Mouse (Mus musculus) limb, embryonic 15.5 days (tissue): ENCODE measurements at regions not wholly inside any gene's neighbourhood (a gene's known extent, or its start where the extent isn't known, plus 50 kb on each side); places are given as distances from the start of the nearest gene placed in this dataset.

ENCODE experiments used
- ATAC-seq: fragments of 200-750 bp; cut with Nextera tagmentation; 2 replicates; pipeline ENCODE4 v1.8.0; 2017; ENCODE audit warnings: low read depth, moderate TSS enrichment; ENCODE audit not compliant: insufficient number of reproducible peaks, low FRiP score, low TSS enrichment
- H3K27ac ChIP-seq: fragments of 300-500 bp; sonication (generic); 2 replicates; pipeline ENCODE4 v1.5.1; 2015; ENCODE audit warnings: moderate library complexity, mild to moderate bottlenecking, inconsistent platforms
- H3K27me3 ChIP-seq: fragments of 300-500 bp; sonication (generic); 2 replicates; pipeline ENCODE4 v1.6.1; 2015; ENCODE audit warnings: inconsistent platforms
- H3K36me3 ChIP-seq: fragments of 300-500 bp; sonication (generic); 2 replicates; pipeline ENCODE4 v1.6.1; 2015; ENCODE audit warnings: inconsistent platforms
- H3K4me1 ChIP-seq: fragments of 300-500 bp; sonication (generic); 2 replicates; pipeline ENCODE4 v1.6.1; 2015; ENCODE audit warnings: inconsistent platforms
- H3K4me2 ChIP-seq: fragments of 300-500 bp; sonication (generic); 2 replicates; pipeline ENCODE4 v1.6.1; 2015; ENCODE audit warnings: mild to moderate bottlenecking, inconsistent platforms
- H3K4me3 ChIP-seq: fragments of 300-500 bp; sonication (generic); 2 replicates; pipeline ENCODE4 v1.5.1; 2015; ENCODE audit warnings: mild to moderate bottlenecking, inconsistent platforms
- H3K9ac ChIP-seq: fragments of 300-500 bp; sonication (generic); 2 replicates; pipeline ENCODE4 v1.6.1; 2015; ENCODE audit warnings: inconsistent platforms
- H3K9me3 ChIP-seq: fragments of 300-500 bp; sonication (generic); 2 replicates; pipeline ENCODE4 v1.6.1; 2016; ENCODE audit warnings: inconsistent platforms
- WGBS: fragments of 180-500 bp; shearing (Covaris S2); methylation state at CpG from one replicate; pipeline ENCODE4 v1.1.7; 2015; 5-methylcytosine and 5-hydroxymethylcytosine counted together

DNA sequence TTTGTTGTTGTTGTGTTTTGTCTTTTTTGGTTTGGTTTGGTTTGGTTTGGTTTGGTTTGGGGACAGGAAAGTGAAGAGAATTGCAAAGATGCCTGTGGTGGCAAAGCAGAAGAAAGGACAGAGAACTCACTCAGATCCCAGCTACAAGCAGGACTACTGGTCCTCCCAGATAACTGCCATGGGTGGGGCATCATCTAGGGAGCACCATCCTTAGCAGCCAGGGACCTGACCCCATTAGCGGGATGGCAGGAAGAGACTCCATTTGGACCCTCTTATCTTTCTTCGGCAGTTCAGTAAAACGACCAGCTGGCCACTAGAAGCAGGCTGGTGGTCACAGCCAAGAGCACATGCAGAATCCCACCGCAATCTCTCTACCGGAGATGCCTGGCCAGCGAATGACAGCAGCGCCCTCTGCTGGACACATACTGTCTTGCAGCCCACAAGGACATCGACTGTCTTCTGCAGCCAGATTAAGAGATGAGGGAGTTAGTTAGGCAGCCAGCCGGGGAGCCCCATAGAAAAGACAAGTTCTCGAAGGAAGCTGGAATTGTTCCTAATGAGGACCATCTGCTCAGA, 119.8 kb downstream of the Gm9195 start:
- Histone ChIP-seq H3K27ac (no peak overlapping the region), H3K36me3 (no peaks in the 10 kb centered on the region), H3K4me3 (no peak overlapping the region), H3K9ac (no peak overlapping the region), H3K9me3 (no peaks in the 10 kb centered on the region), H3K4me1 (no peaks in the 10 kb centered on the region), H3K27me3 (no peaks in the 10 kb centered on the region), H3K4me2 (0 out of 2 replicates have a peak overlapping the region, but pooled peaks have one; percentile 17)
- WGBS: 8% methylated on average over 10 of the region's 10 CpGs
- ATAC-seq: no peak

DNA sequence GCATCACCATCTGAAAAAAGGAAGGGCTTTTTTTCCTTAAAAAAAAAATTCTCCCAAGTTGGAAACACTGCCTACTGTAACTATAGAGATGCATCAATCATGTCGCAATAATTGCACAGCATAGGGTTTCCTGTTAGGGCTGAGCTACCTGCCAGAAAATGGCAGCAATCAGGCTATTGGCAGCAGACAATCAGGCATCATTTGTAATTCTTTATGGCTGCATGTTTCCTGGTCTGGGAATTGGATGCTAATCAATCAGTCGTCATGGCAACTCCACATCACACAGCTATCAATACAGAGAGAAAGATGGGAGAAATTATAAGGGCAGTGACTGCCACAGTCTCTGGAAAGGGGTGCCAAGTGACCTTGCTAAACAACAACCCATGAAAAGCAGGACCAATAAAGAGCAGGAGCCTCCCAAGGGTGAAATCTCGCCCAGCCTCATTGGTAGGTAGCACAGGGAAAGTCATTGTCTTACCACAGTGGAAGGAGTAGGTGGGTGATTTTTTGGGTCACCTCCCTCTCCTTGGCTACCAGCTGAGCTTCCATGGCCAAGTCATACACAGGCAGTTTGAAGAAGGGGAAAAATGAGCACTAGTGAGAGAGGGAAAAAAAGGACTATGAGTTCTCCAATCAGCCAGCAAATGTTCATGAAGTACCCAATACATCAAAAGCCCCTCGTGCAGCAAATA, 130.7 kb downstream of the Gm9195 start:
- WGBS: 77% methylated on average over 4 of the region's 4 CpGs
- Histone ChIP-seq H3K36me3 (no peaks in the 10 kb centered on the region), H3K27me3 (no peaks in the 10 kb centered on the region), H3K4me1 (no peaks in the 10 kb centered on the region), H3K9ac (no peak overlapping the region), H3K4me2 (no peak overlapping the region), H3K9me3 (no peaks in the 10 kb centered on the region), H3K27ac (no peak overlapping the region), H3K4me3 (no peak overlapping the region)
- no peak for ATAC-seq

DNA sequence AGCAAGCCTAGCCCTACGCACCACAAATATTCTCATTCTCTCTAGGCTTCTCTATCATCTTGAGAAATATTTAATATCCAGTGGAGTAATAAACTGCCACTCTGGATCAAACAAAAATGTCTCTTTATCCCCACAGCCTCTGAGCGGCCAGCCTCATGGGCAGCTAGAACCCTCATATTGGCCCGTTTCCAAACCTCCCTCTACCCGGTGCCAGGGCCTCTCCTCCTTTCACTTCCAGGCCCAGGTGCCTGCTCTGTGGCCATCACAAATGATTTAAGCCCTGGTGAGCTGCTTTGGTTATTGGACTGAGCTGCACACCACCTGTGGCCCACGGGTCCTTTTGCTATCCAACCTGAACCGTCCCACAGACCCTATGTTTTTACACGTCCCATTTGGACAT, 131.5 kb downstream of the Gm9195 start:
- H3K9ac ChIP-seq: no peak overlapping the region

DNA sequence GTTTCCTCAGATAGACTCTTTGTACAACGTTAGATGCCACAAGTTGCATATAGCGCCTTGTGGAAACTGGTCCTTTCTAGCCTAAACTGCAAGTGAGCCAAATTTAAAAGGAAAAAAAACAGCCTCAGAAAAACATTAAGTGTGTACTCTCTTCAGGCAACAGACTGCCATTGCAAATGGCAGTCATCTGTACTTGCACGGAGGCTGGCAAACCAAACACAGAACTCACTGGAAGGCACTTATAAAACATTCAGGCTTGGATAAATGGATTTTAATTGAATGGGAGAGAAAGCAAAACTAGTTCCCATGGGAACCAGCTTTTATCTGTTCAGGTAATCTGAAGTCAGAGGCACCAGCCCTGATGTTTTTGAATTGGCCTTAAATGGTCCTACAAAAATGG, 133.7 kb downstream of the Gm9195 start:
- 81% methylated on average over 3 of the region's 3 CpGs for WGBS
- no peaks in the 10 kb centered on the region for H3K9me3 ChIP-seq
- H3K4me2 ChIP-seq: no peak overlapping the region
- no peaks in the 10 kb centered on the region for H3K27me3 ChIP-seq
- no peak overlapping the region for H3K27ac ChIP-seq
- ATAC-seq: no peak
- H3K36me3 ChIP-seq: no peaks in the 10 kb centered on the region
- H3K4me1 ChIP-seq: no peaks in the 10 kb centered on the region
- no peak overlapping the region for H3K9ac ChIP-seq
- H3K4me3 ChIP-seq: no peak overlapping the region

More for the DNA sequence above, 131.5 kb downstream of the Gm9195 start:
- WGBS: 66% methylated on average over 7 of the region's 7 CpGs
- H3K36me3 ChIP-seq: no peaks in the 10 kb centered on the region
- H3K27ac ChIP-seq: no peak overlapping the region
- H3K4me2 ChIP-seq: no peak overlapping the region
- H3K4me3 ChIP-seq: no peak overlapping the region
- H3K27me3 ChIP-seq: no peaks in the 10 kb centered on the region
- H3K9me3 ChIP-seq: no peaks in the 10 kb centered on the region
- no peaks in the 10 kb centered on the region for H3K4me1 ChIP-seq
- ATAC-seq: no peak

DNA sequence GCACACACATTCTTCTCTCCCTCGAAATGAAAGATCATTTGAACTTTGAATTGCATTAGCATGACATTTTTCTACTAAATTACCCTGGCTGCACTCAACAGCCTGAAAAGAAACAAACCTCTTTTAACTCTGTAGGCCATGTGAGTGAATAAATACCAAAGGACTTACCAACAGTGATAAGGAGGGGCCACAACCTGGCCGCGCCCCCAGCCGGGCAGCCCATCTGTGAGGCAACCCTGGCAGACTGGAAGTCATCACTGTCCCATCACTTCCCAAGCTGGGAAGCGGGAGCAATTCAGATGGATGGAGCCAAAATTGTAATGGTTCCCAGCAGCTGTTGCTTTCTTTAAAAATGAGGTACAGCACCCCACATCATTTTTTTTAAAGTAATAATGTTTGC, 149.5 kb downstream of the Gm9195 start:
- Histone ChIP-seq H3K9ac (no peak overlapping the region), H3K27me3 (no peaks in the 10 kb centered on the region), H3K4me3 (no peak overlapping the region), H3K4me1 (0 out of 2 replicates have a peak, but pooled peaks cover 3% of the 10 kb centered on the region), H3K27ac (no peak overlapping the region), H3K36me3 (no peaks in the 10 kb centered on the region), H3K4me2 (no peak overlapping the region), H3K9me3 (no peaks in the 10 kb centered on the region)
- 55% methylated on average over 5 of the region's 5 CpGs for WGBS
- ATAC-seq: no peak

DNA sequence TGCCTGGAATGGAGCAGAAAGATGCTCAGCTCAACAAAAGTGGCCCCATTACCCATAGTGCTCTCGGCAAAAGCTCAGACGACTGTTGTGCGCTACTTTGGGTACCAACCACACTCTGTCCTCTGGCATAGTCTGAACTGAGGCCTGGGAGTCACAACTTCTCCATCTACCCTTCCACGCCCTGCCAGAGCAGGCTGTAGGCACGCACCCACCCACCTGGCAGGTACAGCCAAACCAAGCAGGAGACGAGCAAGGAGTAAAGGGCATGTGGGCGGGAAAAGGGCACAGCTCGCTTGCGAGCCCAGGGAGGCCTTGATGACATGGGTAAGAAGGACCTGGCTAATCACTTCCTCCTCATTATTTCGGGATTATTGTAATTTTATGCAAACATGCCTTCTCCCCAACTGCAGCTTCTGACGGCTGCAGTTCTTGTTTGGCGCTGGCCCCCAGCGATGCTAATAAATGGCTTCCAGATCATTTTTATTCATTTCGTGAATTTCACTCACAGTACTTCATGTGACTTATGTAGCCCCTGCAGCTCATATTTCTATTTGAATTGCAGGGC, 150.0 kb downstream of the Gm9195 start:
- no peak for ATAC-seq
- Histone ChIP-seq H3K27ac (no peak overlapping the region), H3K4me3 (no peak overlapping the region), H3K4me1 (0 out of 2 replicates have a peak, but pooled peaks cover 3% of the 10 kb centered on the region), H3K36me3 (no peaks in the 10 kb centered on the region), H3K27me3 (no peaks in the 10 kb centered on the region), H3K9ac (no peak overlapping the region), H3K4me2 (no peak overlapping the region), H3K9me3 (no peaks in the 10 kb centered on the region)
- 57% methylated on average over 14 of the region's 14 CpGs for WGBS

DNA sequence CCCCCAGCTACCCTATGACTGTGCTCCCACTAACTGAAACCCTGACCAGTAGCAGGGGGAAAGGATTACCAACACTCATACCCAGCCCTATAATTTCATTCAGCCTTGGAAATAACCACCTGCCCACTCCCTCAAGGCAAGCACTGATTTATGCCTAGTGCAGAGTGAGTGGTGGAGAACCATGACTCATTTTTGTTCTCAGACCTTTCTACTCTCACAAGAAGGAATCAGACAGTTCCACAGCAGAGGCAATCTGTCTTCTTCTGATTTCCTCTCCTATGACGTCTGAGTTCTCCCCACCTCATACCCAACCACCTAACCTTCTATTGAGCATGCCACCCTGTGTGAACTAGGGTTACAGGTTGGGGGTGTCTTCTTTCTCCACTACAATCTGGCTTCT, 153.6 kb downstream of the Gm9195 start:
- ATAC-seq: no peak
- no peak overlapping the region for H3K27ac ChIP-seq
- H3K9me3 ChIP-seq: no peaks in the 10 kb centered on the region
- WGBS: 70% methylated on average over 1 of the region's 1 CpGs
- no peak overlapping the region for H3K9ac ChIP-seq
- no peaks in the 10 kb centered on the region for H3K27me3 ChIP-seq
- H3K4me2 ChIP-seq: no peak overlapping the region
- H3K4me1 ChIP-seq: 0 out of 2 replicates have a peak, but pooled peaks cover 3% of the 10 kb centered on the region
- no peak overlapping the region for H3K4me3 ChIP-seq
- H3K36me3 ChIP-seq: no peaks in the 10 kb centered on the region

DNA sequence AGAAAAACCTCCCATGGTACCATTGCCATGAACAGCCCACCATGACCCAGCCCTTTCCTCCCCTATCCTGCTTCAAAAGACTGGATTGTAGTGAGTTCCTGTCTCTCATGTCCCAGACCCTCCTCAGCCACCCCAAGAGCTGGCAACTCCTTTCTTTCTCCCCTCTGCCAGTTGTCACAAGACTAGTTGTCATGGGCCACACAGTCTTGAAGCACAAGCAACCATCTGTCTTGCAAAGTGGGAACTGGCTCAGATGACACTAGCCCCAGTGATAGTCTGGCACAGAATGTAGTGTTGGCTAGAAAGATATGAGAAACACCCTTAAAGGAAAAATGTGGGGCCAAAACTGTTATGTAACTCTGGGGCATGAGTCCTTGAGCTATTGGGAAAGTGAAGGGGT, 187.8 kb downstream of the Gm9195 start:
- no peak overlapping the region for H3K9ac ChIP-seq
- no peak overlapping the region for H3K4me3 ChIP-seq
- no peaks in the 10 kb centered on the region for H3K4me1 ChIP-seq
- H3K36me3 ChIP-seq: no peaks in the 10 kb centered on the region
- no peaks in the 10 kb centered on the region for H3K27me3 ChIP-seq
- no peak overlapping the region for H3K27ac ChIP-seq
- no peak for ATAC-seq
- H3K4me2 ChIP-seq: no peak overlapping the region
- no peaks in the 10 kb centered on the region for H3K9me3 ChIP-seq

DNA sequence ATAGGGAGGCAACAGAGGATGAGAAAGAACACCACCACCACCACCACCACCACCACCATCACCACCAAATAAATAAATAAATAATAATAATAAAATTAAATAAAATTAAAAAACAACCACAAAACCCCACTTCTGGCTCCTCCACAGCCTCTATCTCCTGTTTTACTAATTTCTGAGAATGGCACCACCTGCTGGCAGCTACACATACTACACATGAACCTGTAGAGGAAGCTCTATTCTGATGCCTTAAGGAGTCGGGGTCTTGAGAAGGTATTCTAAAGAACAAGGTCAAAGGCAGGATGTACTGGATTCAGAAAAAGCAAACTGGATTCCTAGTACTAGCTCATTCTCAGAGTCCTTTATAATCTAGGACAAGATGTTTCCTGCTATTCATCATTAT, 191.6 kb downstream of the Gm9195 start:
- H3K4me2 ChIP-seq: no peak overlapping the region
- peaks cover 5% of the 10 kb centered on the region; the same call in 1 of the 2 replicates for H3K27me3 ChIP-seq
- ATAC-seq: no peak
- no peak overlapping the region for H3K27ac ChIP-seq
- H3K9me3 ChIP-seq: no peaks in the 10 kb centered on the region
- peaks cover 5% of the 10 kb centered on the region; the same call in 1 of the 2 replicates for H3K4me1 ChIP-seq
- H3K36me3 ChIP-seq: no peaks in the 10 kb centered on the region
- no peak overlapping the region for H3K4me3 ChIP-seq
- no peak overlapping the region for H3K9ac ChIP-seq
- 74% methylated on average over 1 of the region's 1 CpGs for WGBS

DNA sequence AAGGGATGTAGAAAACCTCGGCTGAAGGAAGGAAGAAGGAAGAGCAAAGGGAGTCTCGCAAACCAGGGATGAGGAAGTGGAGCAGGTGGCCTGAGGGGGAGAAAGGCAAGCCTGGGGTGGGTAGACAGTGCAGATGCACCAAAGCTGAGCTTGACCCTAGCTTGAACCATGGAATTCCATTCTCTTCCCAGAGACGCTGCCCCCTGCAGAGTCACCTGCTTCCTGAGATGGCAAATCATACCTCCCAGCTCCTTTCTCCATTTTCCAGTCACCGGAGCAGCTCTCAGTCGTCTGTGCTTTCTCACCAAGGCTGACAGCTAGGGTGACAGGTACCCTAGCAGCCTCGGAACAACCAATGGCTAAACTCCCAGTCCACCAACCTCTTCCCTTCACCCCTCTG, 197.0 kb downstream of the Gm9195 start:
- Histone ChIP-seq H3K4me3 (no peak overlapping the region), H3K27ac (no peak overlapping the region), H3K4me1 (peaks cover 5% of the 10 kb centered on the region; the same call in 1 of the 2 replicates), H3K27me3 (peaks cover 22% of the 10 kb centered on the region), H3K36me3 (no peaks in the 10 kb centered on the region), H3K4me2 (no peak overlapping the region), H3K9ac (no peak overlapping the region), H3K9me3 (no peaks in the 10 kb centered on the region)
- ATAC-seq: no peak
- WGBS: 20% methylated on average over 6 of the region's 6 CpGs

DNA sequence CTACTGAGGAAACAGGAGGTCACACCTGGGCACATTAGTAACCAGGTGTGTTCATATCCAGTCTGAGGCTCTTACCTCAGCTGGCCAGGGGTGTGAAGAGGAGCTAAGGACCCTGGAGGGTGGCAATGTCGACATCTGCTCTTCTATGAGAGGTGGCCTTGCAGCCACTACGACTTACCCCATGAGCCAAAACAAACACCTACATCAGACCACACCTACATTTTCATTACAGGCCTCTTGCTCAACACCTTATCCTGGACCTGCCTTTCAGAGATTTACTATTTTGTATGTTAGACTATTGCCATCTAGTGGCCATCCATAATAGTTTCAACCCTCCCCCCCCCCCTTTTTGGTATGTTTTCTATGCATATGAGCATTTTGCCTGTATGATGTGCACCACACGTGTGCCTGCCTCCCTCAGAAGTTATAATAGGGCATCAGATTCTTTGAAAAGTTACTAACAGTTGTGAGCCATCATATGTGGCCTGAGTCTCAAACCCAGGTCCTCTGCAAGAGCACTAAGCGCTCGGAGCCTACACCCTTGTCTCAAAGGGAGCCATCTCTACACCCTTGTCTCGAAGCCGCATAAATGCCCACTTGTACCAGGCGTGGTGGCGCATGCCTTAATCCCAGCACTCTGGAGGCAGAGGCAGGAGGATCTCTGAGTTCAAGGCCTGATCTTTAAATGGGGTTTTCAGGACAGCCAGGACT, 197.8 kb downstream of the Gm9195 start:
- Histone ChIP-seq H3K4me3 (no peak overlapping the region), H3K4me2 (no peak overlapping the region), H3K27me3 (peaks cover 22% of the 10 kb centered on the region), H3K9me3 (no peaks in the 10 kb centered on the region), H3K36me3 (no peaks in the 10 kb centered on the region), H3K27ac (no peak overlapping the region), H3K4me1 (peaks cover 5% of the 10 kb centered on the region; the same call in 1 of the 2 replicates), H3K9ac (no peak overlapping the region)
- WGBS: 64% methylated on average over 9 of the region's 9 CpGs
- no peak for ATAC-seq
